Mouse (Mus musculus): ENCODE results near the gene Gm45623. TPM values are rescaled to one million over a fixed set of nuclear protein-coding genes. Genes with fewer than 3 reads are reported as not detected.
A peak's percentile ranks its signal among the peaks of the same experiment; 100 is the strongest.

Gene Gm45623
- polyA plus RNA-seq, 1 experiment from 2014 or later: 0.85 TPM

DNA sequence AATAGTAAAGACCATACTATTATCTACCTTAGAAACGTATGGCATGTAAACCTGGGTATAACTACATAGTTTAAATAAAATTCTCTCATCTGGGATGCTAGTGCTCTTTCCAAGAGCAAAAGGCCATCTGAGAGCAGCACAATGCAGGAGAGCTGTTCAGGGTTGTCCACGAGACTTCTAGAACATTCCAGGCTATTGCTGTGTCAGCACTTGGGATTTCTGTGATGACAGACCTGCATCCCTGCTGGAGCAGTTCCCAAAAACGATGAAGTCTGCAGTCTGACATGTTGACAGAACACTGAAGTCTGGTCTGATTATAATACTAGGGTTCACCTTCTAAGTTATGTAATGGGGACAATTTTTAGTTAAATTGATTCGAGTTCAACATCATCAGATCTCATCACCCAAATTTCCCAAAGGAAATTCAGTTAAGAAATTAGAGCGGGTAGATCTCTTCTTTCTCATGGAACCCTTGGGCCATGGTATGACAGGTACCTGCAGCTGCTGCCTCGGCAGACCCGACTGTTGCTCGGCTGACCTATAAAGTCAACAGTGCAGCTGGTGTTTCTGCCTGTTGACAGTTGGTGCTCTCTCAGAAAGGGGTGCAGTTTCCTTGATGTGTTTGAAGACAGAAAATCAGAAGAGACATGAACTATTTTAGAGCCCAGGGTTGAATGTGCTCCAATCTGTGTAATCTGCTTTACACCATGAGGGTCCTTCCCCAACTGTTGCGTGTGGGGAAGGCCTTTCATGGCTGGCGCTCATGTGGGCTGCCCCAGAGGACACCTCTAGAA, 6.7 kb downstream of the Gm45623 start:
- H3K27me3 ChIP-seq (replicated peaks; ENCODE audit: control insufficient read depth, insufficient read depth, low read length): peaks cover 9% of the 10 kb centered on the region; the same call in 1 of the 2 replicates
- no peak overlapping the region for H3K27ac ChIP-seq (ENCODE audit: low read depth, low read length)
- no peak overlapping the region for H3K9ac ChIP-seq (ENCODE audit: low read length)
- DNase-seq (ENCODE audit: low spot score) (no peak), ATAC-seq (no peak)
- 86% methylated on average over 10 of the region's 10 CpGs for WGBS
- peaks cover 6% of the 10 kb centered on the region; the same call in 1 of the 2 replicates for H3K36me3 ChIP-seq (ENCODE audit: control insufficient read depth, insufficient read depth, low read length)
- no peaks in the 10 kb centered on the region for H3K9me3 ChIP-seq (replicated peaks; ENCODE audit: control insufficient read depth, low read length)
- no peak overlapping the region for H3K4me2 ChIP-seq (ENCODE audit: low read length)
- peaks cover 2% of the 10 kb centered on the region for H3K4me1 ChIP-seq (ENCODE audit: control insufficient read depth, insufficient read depth, low read length)
- H3K4me3 ChIP-seq (ENCODE audit: low read depth, low read length): no peak overlapping the region

GRCm38 (mm10) chr13:56742325-56742901, 11.2 kb downstream of the Gm45623 start:
- 21% methylated on average over 6 of the region's 6 CpGs for WGBS
- no peaks in the 10 kb centered on the region for H3K9me3 ChIP-seq (replicated peaks; ENCODE audit: control insufficient read depth, low read length)

GRCm38 (mm10) chr13:56741691-56742090, 11.9 kb downstream of the Gm45623 start:
- Histone ChIP-seq H3K9me3 (replicated peaks; ENCODE audit: control insufficient read depth, low read length) (no peaks in the 10 kb centered on the region), H3K4me1 (ENCODE audit: control insufficient read depth, insufficient read depth, low read length) (peaks cover 5% of the 10 kb centered on the region), H3K9ac (ENCODE audit: low read length) (no peak overlapping the region), H3K4me2 (ENCODE audit: low read length) (no peak overlapping the region), H3K27me3 (replicated peaks; ENCODE audit: control insufficient read depth, insufficient read depth, low read length) (no peaks in the 10 kb centered on the region), H3K4me3 (ENCODE audit: low read depth, low read length) (no peak overlapping the region), H3K36me3 (ENCODE audit: control insufficient read depth, insufficient read depth, low read length) (peaks cover 38% of the 10 kb centered on the region), H3K27ac (ENCODE audit: low read depth, low read length) (no peak overlapping the region)
- ATAC-seq (no peak), DNase-seq (ENCODE audit: low spot score) (no peak)
- WGBS: 85% methylated on average over 7 of the region's 7 CpGs

More at GRCm38 (mm10) chr13:56742325-56742901, 11.2 kb downstream of the Gm45623 start:
- DNase-seq (ENCODE audit: low spot score): peak; percentile 55
- H3K27me3 ChIP-seq (replicated peaks; ENCODE audit: control insufficient read depth, insufficient read depth, low read length): no peaks in the 10 kb centered on the region
- H3K36me3 ChIP-seq (ENCODE audit: control insufficient read depth, insufficient read depth, low read length): peaks cover 32% of the 10 kb centered on the region
- no peak overlapping the region for H3K4me2 ChIP-seq (ENCODE audit: low read length)
- no peak overlapping the region for H3K27ac ChIP-seq (ENCODE audit: low read depth, low read length)
- peaks cover 5% of the 10 kb centered on the region for H3K4me1 ChIP-seq (ENCODE audit: control insufficient read depth, insufficient read depth, low read length)
- H3K4me3 ChIP-seq (ENCODE audit: low read depth, low read length): no peak overlapping the region
- H3K9ac ChIP-seq (ENCODE audit: low read length): no peak overlapping the region
- ATAC-seq: peak; percentile 61; the same call in 1 of the 2 replicates

- no peak overlapping the region for H3K4me2 ChIP-seq (ENCODE audit: low read length)
- no peak overlapping the region for H3K9ac ChIP-seq (ENCODE audit: low read length)
- H3K9me3 ChIP-seq (replicated peaks; ENCODE audit: control insufficient read depth, low read length): no peaks in the 10 kb centered on the region
- H3K27me3 ChIP-seq (replicated peaks; ENCODE audit: control insufficient read depth, insufficient read depth, low read length): no peaks in the 10 kb centered on the region
- peaks cover 5% of the 10 kb centered on the region for H3K4me1 ChIP-seq (ENCODE audit: control insufficient read depth, insufficient read depth, low read length)
- WGBS: 93% methylated on average over 6 of the region's 6 CpGs
- H3K36me3 ChIP-seq (ENCODE audit: control insufficient read depth, insufficient read depth, low read length): peaks cover 49% of the 10 kb centered on the region
- ATAC-seq (no peak), DNase-seq (ENCODE audit: low spot score) (no peak)
- H3K4me3 ChIP-seq (ENCODE audit: low read depth, low read length): no peak overlapping the region
- H3K27ac ChIP-seq (ENCODE audit: low read depth, low read length): no peak overlapping the region
These were observed 13.1 kb downstream of the Gm45623 start for GRCm38 (mm10) chr13:56740496-56740895.

GRCm38 (mm10) chr13:56739556-56739955, 14.1 kb downstream of the Gm45623 start:
- no peak overlapping the region for H3K27ac ChIP-seq (ENCODE audit: low read depth, low read length)
- peaks cover 54% of the 10 kb centered on the region for H3K36me3 ChIP-seq (ENCODE audit: control insufficient read depth, insufficient read depth, low read length)
- peaks cover 5% of the 10 kb centered on the region for H3K4me1 ChIP-seq (ENCODE audit: control insufficient read depth, insufficient read depth, low read length)
- no peaks in the 10 kb centered on the region for H3K27me3 ChIP-seq (replicated peaks; ENCODE audit: control insufficient read depth, insufficient read depth, low read length)
- no peak overlapping the region for H3K9ac ChIP-seq (ENCODE audit: low read length)
- H3K4me3 ChIP-seq (ENCODE audit: low read depth, low read length): no peak overlapping the region
- ATAC-seq (no peak), DNase-seq (ENCODE audit: low spot score) (no peak)
- no peaks in the 10 kb centered on the region for H3K9me3 ChIP-seq (replicated peaks; ENCODE audit: control insufficient read depth, low read length)
- H3K4me2 ChIP-seq (ENCODE audit: low read length): no peak overlapping the region
- WGBS: 96% methylated on average over 5 of the region's 5 CpGs

DNA sequence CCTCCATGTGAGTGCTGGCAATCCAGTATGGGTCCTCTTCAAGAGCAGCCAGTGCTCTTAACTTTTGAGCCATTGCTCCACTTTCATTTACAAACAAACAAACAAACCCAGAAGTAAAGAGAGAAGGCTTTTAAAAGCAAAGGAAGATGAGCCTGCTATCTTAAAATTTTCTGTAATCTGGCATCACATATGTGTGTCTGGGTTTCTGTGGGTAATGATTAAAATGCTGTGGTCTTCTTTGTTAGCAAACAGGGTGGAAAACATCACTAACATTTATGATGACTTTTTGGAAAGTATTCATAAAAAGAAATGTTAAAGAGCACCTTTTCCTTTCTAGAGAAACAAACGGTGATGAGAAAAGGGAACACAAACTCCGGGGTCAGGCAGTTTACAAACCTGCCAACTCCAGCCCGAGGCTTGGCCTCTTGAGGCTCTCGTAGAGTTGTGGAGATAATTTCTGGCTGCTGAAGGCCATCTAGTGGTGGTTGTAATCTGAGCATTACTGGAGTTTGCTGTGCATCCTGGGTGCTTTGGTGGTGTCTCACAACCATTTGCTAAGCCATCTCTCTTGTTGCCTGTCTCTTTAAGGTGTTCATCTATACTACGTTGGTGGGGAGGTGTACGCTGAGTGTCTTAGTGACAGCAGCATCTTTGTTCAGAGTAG, 18.3 kb downstream of the Gm45623 start:
- no peak overlapping the region for H3K4me2 ChIP-seq (ENCODE audit: low read length)
- H3K9me3 ChIP-seq (replicated peaks; ENCODE audit: control insufficient read depth, low read length): no peaks in the 10 kb centered on the region
- DNase-seq (ENCODE audit: low spot score): peak; percentile 49
- no peak overlapping the region for H3K27ac ChIP-seq (ENCODE audit: low read depth, low read length)
- no peaks in the 10 kb centered on the region for H3K27me3 ChIP-seq (replicated peaks; ENCODE audit: control insufficient read depth, insufficient read depth, low read length)
- H3K36me3 ChIP-seq (ENCODE audit: control insufficient read depth, insufficient read depth, low read length): peaks cover 82% of the 10 kb centered on the region
- 64% methylated on average over 6 of the region's 6 CpGs for WGBS
- ATAC-seq: no peak
- H3K4me1 ChIP-seq (ENCODE audit: control insufficient read depth, insufficient read depth, low read length): no peaks in the 10 kb centered on the region
- H3K9ac ChIP-seq (ENCODE audit: low read length): no peak overlapping the region
- no peak overlapping the region for H3K4me3 ChIP-seq (ENCODE audit: low read depth, low read length)

GRCm38 (mm10) chr13:56734617-56735016, 19.0 kb downstream of the Gm45623 start:
- no peak for DNase-seq (ENCODE audit: low spot score)
- H3K4me3 ChIP-seq (ENCODE audit: low read depth, low read length): no peak overlapping the region
- no peak overlapping the region for H3K9ac ChIP-seq (ENCODE audit: low read length)
- H3K27me3 ChIP-seq (replicated peaks; ENCODE audit: control insufficient read depth, insufficient read depth, low read length): no peaks in the 10 kb centered on the region
- H3K36me3 ChIP-seq (ENCODE audit: control insufficient read depth, insufficient read depth, low read length): peaks cover 82% of the 10 kb centered on the region
- H3K4me1 ChIP-seq (ENCODE audit: control insufficient read depth, insufficient read depth, low read length): no peaks in the 10 kb centered on the region
- H3K4me2 ChIP-seq (ENCODE audit: low read length): no peak overlapping the region
- WGBS: 90% methylated on average over 4 of the region's 4 CpGs
- H3K9me3 ChIP-seq (replicated peaks; ENCODE audit: control insufficient read depth, low read length): no peaks in the 10 kb centered on the region
- no peak for ATAC-seq
- H3K27ac ChIP-seq (ENCODE audit: low read depth, low read length): no peak overlapping the region

DNA sequence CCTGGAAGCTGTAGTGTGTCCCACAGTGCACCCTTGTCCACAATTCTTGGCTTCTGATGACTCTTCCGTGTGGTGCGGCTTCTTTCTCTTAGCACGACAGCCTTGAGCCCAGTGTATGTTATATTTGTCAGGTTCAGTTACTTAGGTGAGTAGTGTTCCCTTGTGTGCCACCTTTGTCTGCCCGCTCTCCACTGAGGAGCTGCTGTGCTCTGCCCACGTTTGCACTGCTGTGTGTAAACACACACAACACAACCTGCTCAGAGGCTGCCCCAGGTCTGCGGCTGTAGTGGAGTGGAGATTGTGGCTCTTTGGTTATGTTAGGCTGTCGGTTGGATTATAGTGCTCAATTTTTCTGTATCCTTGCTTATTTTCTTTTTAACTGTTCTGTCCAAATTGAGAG, 24.6 kb downstream of the Gm45623 start:
- 92% methylated on average over 7 of the region's 7 CpGs for WGBS
- H3K4me1 ChIP-seq (ENCODE audit: control insufficient read depth, insufficient read depth, low read length): no peaks in the 10 kb centered on the region

DNA sequence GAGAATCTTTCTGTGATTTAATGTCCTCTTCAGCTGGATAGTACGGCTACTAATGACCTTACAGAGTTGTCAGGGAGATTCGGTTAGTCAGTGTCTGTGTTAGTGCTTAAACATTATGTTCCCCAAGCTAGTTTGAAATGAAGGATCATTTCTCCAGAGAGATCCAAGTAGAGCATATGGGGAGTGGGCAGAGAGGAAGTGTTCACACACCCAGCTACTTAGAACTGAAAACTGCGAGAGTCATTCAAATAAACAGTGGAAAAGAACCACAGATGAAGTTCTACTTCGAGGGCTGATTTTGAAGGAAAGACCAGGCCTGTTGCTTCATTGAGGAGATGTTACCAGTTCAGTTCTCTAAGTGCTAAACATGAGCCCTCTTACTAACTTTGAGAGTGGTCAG, 27.1 kb downstream of the Gm45623 start:
- H3K27ac ChIP-seq (ENCODE audit: low read depth, low read length): no peak overlapping the region
- no peak overlapping the region for H3K9ac ChIP-seq (ENCODE audit: low read length)
- H3K36me3 ChIP-seq (ENCODE audit: control insufficient read depth, insufficient read depth, low read length): peaks cover 81% of the 10 kb centered on the region
- no peaks in the 10 kb centered on the region for H3K27me3 ChIP-seq (replicated peaks; ENCODE audit: control insufficient read depth, insufficient read depth, low read length)
- no peak for DNase-seq (ENCODE audit: low spot score)
- H3K4me3 ChIP-seq (ENCODE audit: low read depth, low read length): no peak overlapping the region
- no peaks in the 10 kb centered on the region for H3K9me3 ChIP-seq (replicated peaks; ENCODE audit: control insufficient read depth, low read length)
- 94% methylated on average over 4 of the region's 4 CpGs for WGBS
- H3K4me1 ChIP-seq (ENCODE audit: control insufficient read depth, insufficient read depth, low read length): no peaks in the 10 kb centered on the region
- H3K4me2 ChIP-seq (ENCODE audit: low read length): no peak overlapping the region
- ATAC-seq: no peak

More for the DNA sequence above, 24.6 kb downstream of the Gm45623 start:
- H3K36me3 ChIP-seq (ENCODE audit: control insufficient read depth, insufficient read depth, low read length): peaks cover 90% of the 10 kb centered on the region
- no peak for DNase-seq (ENCODE audit: low spot score)
- H3K27me3 ChIP-seq (replicated peaks; ENCODE audit: control insufficient read depth, insufficient read depth, low read length): no peaks in the 10 kb centered on the region
- H3K9me3 ChIP-seq (replicated peaks; ENCODE audit: control insufficient read depth, low read length): no peaks in the 10 kb centered on the region
- H3K4me2 ChIP-seq (ENCODE audit: low read length): no peak overlapping the region
- H3K9ac ChIP-seq (ENCODE audit: low read length): no peak overlapping the region
- H3K4me3 ChIP-seq (ENCODE audit: low read depth, low read length): no peak overlapping the region
- ATAC-seq: no peak
- no peak overlapping the region for H3K27ac ChIP-seq (ENCODE audit: low read depth, low read length)
